Mouse (Mus musculus): Measurements from ENCODE around the gene Stox2.

Stox2 gene

GRCm38 (mm10) chr8:47354523-47355168, 91.5 kb downstream of the Stox2 start:
- DNase-seq (ENCODE audit: low read depth, low spot score), result no peak

GRCm38 (mm10) chr8:47351914-47352701, 94.1 kb downstream of the Stox2 start:
- DNase-seq (ENCODE audit: low read depth, low spot score), result no peak

- no peak for DNase-seq (ENCODE audit: low read depth, low spot score)
These were observed 97.1 kb downstream of the Stox2 start for GRCm38 (mm10) chr8:47349082-47349481.

- DNase-seq (ENCODE audit: low read depth, low spot score), result no peak
These were observed 98.4 kb downstream of the Stox2 start for GRCm38 (mm10) chr8:47347809-47348208.

- DNase-seq (ENCODE audit: low read depth, low spot score), result peak; percentile 87
These were observed 100.4 kb downstream of the Stox2 start for GRCm38 (mm10) chr8:47345772-47346103.

GRCm38 (mm10) chr8:47345085-47345771, 100.9 kb downstream of the Stox2 start:
- DNase-seq (ENCODE audit: low read depth, low spot score), result no peak

- no peak for DNase-seq (ENCODE audit: low read depth, low spot score)
These were observed 104.7 kb downstream of the Stox2 start for GRCm38 (mm10) chr8:47341474-47341873.

- DNase-seq (ENCODE audit: low read depth, low spot score), result no peak
These were observed 107.4 kb downstream of the Stox2 start for GRCm38 (mm10) chr8:47338691-47339323.

- no peak for DNase-seq (ENCODE audit: low read depth, low spot score)
These were observed 109.7 kb downstream of the Stox2 start for GRCm38 (mm10) chr8:47336433-47336832.

GRCm38 (mm10) chr8:47335940-47336339, 110.2 kb downstream of the Stox2 start:
- no peak for DNase-seq (ENCODE audit: low read depth, low spot score)

GRCm38 (mm10) chr8:47334223-47334757, 111.9 kb downstream of the Stox2 start:
- peak; percentile 88 for DNase-seq (ENCODE audit: low read depth, low spot score)

- DNase-seq (ENCODE audit: low read depth, low spot score), result no peak
These were observed 113.2 kb downstream of the Stox2 start for GRCm38 (mm10) chr8:47332941-47333340.

GRCm38 (mm10) chr8:47330982-47331381, 115.2 kb downstream of the Stox2 start:
- no peak for DNase-seq (ENCODE audit: low read depth, low spot score)

GRCm38 (mm10) chr8:47326348-47326747, 119.8 kb downstream of the Stox2 start:
- no peak for DNase-seq (ENCODE audit: low read depth, low spot score)

- DNase-seq (ENCODE audit: low read depth, low spot score), result no peak
These were observed 121.9 kb downstream of the Stox2 start for GRCm38 (mm10) chr8:47324117-47324820.

- DNase-seq (ENCODE audit: low read depth, low spot score), result no peak
These were observed 124.9 kb downstream of the Stox2 start for GRCm38 (mm10) chr8:47321282-47321681.

- no peak for DNase-seq (ENCODE audit: low read depth, low spot score)
These were observed 125.5 kb downstream of the Stox2 start for GRCm38 (mm10) chr8:47320707-47321106.

- DNase-seq (ENCODE audit: low read depth, low spot score), result no peak
These were observed 127.7 kb downstream of the Stox2 start for GRCm38 (mm10) chr8:47318468-47318867.

GRCm38 (mm10) chr8:47308176-47308575, 138.0 kb downstream of the Stox2 start:
- DNase-seq (ENCODE audit: low read depth, low spot score), result no peak

GRCm38 (mm10) chr8:47306372-47306771, 139.8 kb downstream of the Stox2 start:
- no peak for DNase-seq (ENCODE audit: low read depth, low spot score)

GRCm38 (mm10) chr8:47305880-47306279, 140.3 kb downstream of the Stox2 start:
- DNase-seq (ENCODE audit: low read depth, low spot score), result no peak

Measured in brain, embryonic 18.5 days (tissue).